ENCODE assay signal across 14 mouse cellular contexts in genomic region chr6:143559316-143559715, GRCm38 (mm10).
"Had no signal": no experiment of that assay in that cellular context is flagged by ENCODE, and none has a peak within 500 bp of the region (broad histone marks: within the 10 kb centered on the region; RNA-seq: fewer than 3 reads in every experiment).

No protein-coding gene starts in this region.

- H3K4me3 ChIP-seq: layer of hippocampus, adult 2 months; left cerebral cortex, adult 2 months; liver, embryonic 13.5 days; lung, embryonic 15.5 days; midbrain, embryonic 12.5 days; stomach, embryonic 15.5 days had no signal

- H3K27ac ChIP-seq: layer of hippocampus, adult 2 months; left cerebral cortex, adult 2 months; liver, embryonic 13.5 days; midbrain, embryonic 12.5 days; stomach, embryonic 15.5 days had no signal

- H3K4me2 ChIP-seq: liver, embryonic 13.5 days; lung, embryonic 15.5 days; midbrain, embryonic 12.5 days; stomach, embryonic 15.5 days had no signal

- DNase-seq: kidney, adult 18-20 months; kidney, postnatal 10 days; kidney, postnatal 4 days; liver, embryonic 13.5 days; liver, postnatal 0 days; right cerebral cortex, postnatal 14 days; thymus, adult 2 months; thymus, postnatal 25 days had no signal

- ATAC-seq: liver, postnatal 0 days; midbrain, embryonic 16.5 days had no signal

- H3K9me3 ChIP-seq: liver, embryonic 13.5 days; lung, embryonic 15.5 days; midbrain, embryonic 12.5 days; stomach, embryonic 15.5 days had no signal

- H3K4me1 ChIP-seq: liver, embryonic 13.5 days; midbrain, embryonic 12.5 days; stomach, embryonic 15.5 days had no signal

- H3K36me3 ChIP-seq: liver, embryonic 13.5 days; lung, embryonic 15.5 days; midbrain, embryonic 12.5 days; stomach, embryonic 15.5 days had no signal

- H3K27me3 ChIP-seq: liver, embryonic 13.5 days; lung, embryonic 15.5 days; midbrain, embryonic 12.5 days; stomach, embryonic 15.5 days had no signal

- H3K9ac ChIP-seq: liver, embryonic 13.5 days; liver, postnatal 0 days; lung, embryonic 15.5 days; midbrain, embryonic 12.5 days; stomach, embryonic 15.5 days had no signal
